Mouse (Mus musculus) layer of hippocampus, postnatal 36 days (tissue): ENCODE data around the gene Hspa1a. TPM values are rescaled to one million over a fixed set of nuclear protein-coding genes. Genes with fewer than 3 reads are reported as not detected.
"Not testable (repeated sequence)": the region's sequence is repeated elsewhere in the genome, so short reads cannot be mapped to it uniquely, and the experiment has no call there.

ENCODE experiments used
- DNase-seq, 2 experiments: peaks; one replicate each; pipeline ENCODE4 v3.0.0; 2022
- total RNA-seq, 2 experiments: library from RNA; stranded (reverse); gene quantifications; 2 replicates each; pipeline ENCODE4 v1.2.3; 2021

Hspa1a gene
- total RNA-seq: 10 to 100 TPM; 19.1 to 26.6 TPM

- peak; percentile 76 to 82 for DNase-seq
Observed at GRCm38 (mm10) chr17:34972069-34972749, at the start of gene Hspa1a, which contains the start of gene Hspa1l. Gene Hspa1a (minus strand): TSS chr17:34972156. Gene Hspa1l (plus strand): TSS chr17:34972703.

GRCm38 (mm10) chr17:35021163-35021808 is 49.3 kb upstream of the Hspa1a start:
- peak; percentile 83 to 86 for DNase-seq

GRCm38 (mm10) chr17:35020551-35020950 is 48.6 kb upstream of the Hspa1a start:
- DNase-seq: no peak

DNA sequence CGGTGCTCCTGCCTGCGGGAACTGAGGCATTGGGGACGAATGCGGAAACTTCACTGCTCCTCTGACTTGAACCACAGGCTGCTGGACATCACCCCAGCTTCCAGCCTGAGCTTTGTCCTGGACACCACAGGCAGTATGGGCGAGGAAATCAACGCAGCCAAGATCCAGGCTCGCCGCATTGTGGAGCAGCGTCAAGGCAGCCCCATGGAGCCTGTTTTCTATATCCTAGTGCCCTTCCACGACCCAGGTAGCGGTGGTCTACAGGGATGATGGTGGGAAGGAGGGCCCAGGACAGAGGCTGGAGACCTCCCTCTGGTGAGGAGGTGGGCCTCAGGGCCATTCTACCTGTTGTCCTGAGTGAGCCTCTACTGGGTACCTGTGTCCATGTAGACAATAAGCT is 47.9 kb upstream of the Hspa1a start:
- no peak for DNase-seq

- no peak for DNase-seq
Observed at GRCm38 (mm10) chr17:35018171-35018570, 46.2 kb upstream of the Hspa1a start.

DNA sequence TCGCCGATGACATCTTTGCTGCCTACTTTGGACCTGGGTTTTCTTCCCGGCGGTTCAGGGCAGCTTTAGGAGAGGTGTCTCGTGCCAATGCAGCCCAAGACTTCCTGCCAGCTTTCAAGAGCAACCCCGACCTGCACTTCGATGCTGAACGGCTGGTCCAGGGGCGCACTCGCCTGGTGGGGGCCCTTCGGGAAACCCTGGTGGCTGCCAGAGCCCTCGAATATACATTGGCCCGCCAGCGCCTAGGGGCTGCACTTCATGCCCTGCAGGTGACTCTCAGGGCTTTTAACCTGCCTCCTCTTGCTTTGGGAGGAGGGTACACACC is 45.7 kb upstream of the Hspa1a start:
- DNase-seq: no peak

DNA sequence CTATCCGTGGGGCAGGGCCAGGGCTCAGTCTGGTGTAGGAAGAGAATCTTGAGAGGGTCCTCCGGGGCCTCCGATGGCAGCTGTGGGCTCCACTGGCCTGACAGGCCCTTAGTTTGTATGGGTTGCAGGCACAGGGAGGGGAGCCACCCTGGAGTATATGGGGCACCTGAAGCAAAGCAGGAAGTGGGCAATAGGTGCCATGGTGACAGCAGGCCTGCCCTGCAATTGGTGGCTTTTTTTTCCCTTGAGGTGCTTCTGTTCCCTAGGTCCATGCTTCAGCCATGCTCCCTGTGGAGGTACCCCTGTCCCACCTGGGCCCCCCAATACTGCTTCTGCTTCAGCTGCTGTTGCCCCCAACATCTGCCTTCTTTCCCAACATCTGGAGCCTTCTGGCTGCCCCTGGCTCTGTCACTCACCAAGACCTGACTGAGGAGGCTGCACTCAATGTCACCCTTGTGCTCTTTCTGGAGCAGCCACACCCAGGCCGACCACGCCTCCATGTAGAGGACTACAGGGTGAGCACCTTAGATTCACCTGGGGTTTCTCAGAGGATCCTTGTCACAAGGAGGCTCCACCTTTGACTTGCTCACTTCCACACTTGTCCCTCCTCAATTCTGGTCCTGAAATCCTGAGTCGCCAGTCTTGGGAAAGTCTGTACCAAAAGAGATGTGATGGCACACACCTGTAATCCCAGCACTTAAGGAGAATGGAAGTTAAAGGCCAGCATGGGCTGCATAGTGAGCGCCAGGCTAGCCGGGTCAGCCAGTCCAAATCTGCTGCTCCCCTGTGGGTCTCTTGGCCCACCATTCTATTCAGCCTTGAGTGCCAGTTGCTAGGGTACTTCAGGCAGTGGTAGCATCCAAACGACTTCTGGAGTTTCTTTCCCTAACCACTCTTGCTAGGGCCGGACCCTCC is 45.1 kb upstream of the Hspa1a start:
- no peak for DNase-seq

DNA sequence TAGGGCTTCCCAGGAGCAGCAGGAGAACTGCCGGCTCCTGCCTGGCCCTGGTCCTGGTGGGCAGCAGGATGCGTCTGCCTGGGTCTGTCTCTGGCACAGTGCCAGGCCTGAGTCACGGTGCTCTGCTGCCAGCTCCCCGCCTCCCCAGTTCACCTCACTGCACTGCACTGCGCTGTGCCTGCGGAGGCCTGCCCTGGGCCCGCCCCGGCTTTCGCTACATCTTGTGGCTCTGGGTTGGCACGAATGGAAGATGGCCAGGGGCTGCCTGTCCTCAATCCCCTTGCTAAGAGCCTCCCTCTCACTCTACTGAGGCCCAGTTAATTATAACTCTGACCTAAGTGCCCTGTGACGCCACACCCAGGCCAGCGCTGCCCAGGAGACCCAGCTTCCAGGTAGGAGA is 44.4 kb upstream of the Hspa1a start, which contains the start of gene Vwa7:
Gene Vwa7 (plus strand): TSS at position 204 of the 400 bp plus-strand sequence.
- no peak for DNase-seq

GRCm38 (mm10) chr17:35015296-35015695 is 43.3 kb upstream of the Hspa1a start:
- DNase-seq: no peak

GRCm38 (mm10) chr17:35013221-35013620 is 41.3 kb upstream of the Hspa1a start:
- DNase-seq: no peak

- no peak for DNase-seq
Observed at GRCm38 (mm10) chr17:35012430-35012829, 40.5 kb upstream of the Hspa1a start.

GRCm38 (mm10) chr17:35011440-35011839 is 39.5 kb upstream of the Hspa1a start:
- no peak for DNase-seq

DNA sequence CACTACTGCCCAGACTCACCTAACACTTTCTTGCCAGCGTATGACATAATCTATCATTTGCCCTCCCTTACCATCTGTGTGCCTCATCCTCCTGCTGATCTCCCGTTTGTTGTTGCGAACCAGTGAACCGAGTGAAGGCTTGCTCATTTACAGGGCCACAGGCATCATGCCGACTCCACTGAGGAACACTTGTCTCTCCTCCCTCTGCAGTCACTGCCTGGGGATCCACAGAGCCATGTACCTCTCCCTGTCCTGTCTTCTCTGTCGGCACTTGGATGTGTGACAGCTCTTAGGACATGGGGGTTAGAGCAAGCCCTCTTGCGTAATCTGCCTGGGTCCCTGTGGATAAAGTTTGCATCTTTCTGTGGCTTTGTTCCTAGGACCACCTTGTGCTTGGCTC is 37.6 kb upstream of the Hspa1a start:
- no peak for DNase-seq

GRCm38 (mm10) chr17:35007387-35007991 is 35.5 kb upstream of the Hspa1a start:
- no peak for DNase-seq

DNA sequence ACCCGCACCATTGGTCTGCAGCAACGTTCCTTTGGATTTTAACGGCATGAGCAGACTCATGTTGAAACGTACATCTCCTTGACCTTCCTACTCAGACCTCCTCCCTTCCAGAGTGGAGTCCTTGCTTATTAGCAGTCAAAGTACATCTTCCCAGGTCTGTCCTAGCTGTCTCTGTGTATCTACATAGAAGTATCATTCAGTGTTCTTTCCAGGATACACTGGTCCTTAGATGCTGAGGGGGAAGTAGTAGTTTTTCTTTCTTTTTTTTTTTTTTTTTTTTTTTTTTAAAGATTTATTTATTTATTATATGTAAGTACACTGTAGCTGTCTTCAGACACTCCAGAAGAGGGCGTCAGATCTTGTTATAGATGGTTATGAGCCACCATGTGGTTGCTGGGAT is 33.9 kb upstream of the Hspa1a start:
- not testable (repeated sequence) for DNase-seq

DNA sequence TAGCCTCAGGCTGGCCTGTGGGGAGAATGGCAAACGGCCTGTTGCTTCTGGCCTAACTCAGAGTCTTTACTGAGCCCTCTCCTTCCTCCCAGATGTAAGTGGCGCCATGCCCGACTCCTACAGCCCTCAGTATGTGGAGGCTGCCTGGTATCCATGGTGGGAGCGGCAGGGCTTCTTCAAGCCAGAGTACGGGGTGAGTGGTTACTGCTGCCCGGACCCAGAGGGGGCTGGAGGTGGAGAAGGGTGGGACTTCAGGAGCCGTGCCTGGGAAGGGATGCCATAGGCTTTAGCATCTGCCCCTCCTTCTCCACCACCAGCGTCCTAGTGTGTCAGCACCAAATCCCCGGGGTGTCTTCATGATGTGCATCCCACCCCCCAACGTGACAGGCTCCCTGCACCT is 33.2 kb upstream of the Hspa1a start:
- DNase-seq: no peak

- no peak for DNase-seq
Observed at GRCm38 (mm10) chr17:35004075-35004717, 32.2 kb upstream of the Hspa1a start.

DNA sequence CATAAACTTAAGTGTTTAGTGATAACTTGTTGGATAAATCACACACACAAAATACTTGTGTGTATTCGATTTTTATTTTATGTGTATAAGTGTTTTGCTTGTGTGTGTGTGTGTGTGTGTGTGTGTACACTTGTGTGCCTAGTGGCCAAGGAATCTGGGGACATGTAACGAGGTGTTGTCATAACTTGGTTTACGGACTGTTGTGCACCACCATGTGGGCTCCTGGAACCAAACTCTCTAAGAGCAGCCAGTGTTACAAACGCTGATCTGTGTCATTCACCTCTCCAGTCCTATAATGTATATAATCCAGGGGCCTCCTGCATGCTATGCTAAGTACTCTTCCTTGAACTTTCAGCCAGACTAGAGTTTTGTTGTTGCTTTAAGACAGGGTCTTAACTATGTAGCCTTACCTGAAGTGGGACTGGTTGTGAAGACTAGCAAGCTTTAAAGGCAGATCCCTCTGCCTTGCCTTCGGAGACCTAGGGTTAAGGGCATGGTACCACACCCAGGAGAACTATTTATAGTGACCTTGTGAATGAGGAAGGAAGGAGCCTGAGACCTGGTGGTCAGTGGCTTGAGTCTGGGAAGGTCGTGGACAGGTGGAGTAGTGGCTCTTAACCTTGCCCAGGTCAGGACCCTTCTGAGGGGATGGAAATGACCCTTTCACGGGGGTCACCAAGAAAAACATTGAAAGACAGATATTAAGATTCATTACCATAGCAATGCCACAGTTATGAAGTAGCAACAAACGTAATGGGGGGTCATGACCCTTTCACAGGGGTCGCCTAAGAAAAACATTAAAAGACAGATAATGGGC is 31.3 kb upstream of the Hspa1a start:
- DNase-seq: no peak

GRCm38 (mm10) chr17:35002153-35002865 is 30.4 kb upstream of the Hspa1a start:
- no peak for DNase-seq

- peak; percentile 26 to 31 for DNase-seq
Observed at GRCm38 (mm10) chr17:35001452-35002152, 29.6 kb upstream of the Hspa1a start.
